Mouse (Mus musculus) E14TG2a.4 (cell line): ENCODE data around the gene Ppp1r11.

Source experiments
- H3K27me3 ChIP-seq: 2 replicates; pipeline ENCODE4 v1.6.1; 2014; ENCODE audit warnings: low read length, control low read depth; ENCODE audit not compliant: insufficient read depth
- H3K36me3 ChIP-seq: 2 replicates; pipeline ENCODE4 v1.6.1; 2014; ENCODE audit warnings: low read length, control low read depth; ENCODE audit not compliant: insufficient read depth
- H3K4me1 ChIP-seq: replicated peaks from 2 replicates; pipeline ENCODE4 v1.6.1; 2014; ENCODE audit warnings: low read depth, low read length, control low read depth
- H3K4me3 ChIP-seq: replicated peaks from 2 replicates; pipeline ENCODE4 v1.5.1; 2014; ENCODE audit warnings: mild to moderate bottlenecking, low read length
- H3K9me3 ChIP-seq: 2 replicates; pipeline ENCODE4 v1.6.1; 2014; ENCODE audit warnings: low read length, control low read depth
- CTCF ChIP-seq: conservative IDR thresholded peaks from 2 replicates; pipeline ENCODE4 v1.5.1; 2014; ENCODE audit warnings: low read length
- NANOG ChIP-seq: IDR thresholded peaks from 2 replicates; pipeline ENCODE4 v1.6.1; 2014; ENCODE audit warnings: borderline replicate concordance, low read length, mixed read lengths
- POU5F1 ChIP-seq: IDR thresholded peaks from 2 replicates; pipeline ENCODE4 v1.6.1; 2014; ENCODE audit warnings: low read length, borderline replicate concordance

Ppp1r11 gene

GRCm38 (mm10) chr17:36938056-36938455 lies 13.5 kb downstream of the Ppp1r11 start:
- Histone ChIP-seq H3K27me3 (peaks cover 40% of the 10 kb centered on the region), H3K4me3 (no peak overlapping the region), H3K4me1 (peaks cover 17% of the 10 kb centered on the region), H3K9me3 (no peaks in the 10 kb centered on the region), H3K36me3 (no peaks in the 10 kb centered on the region)
- TF ChIP-seq POU5F1, result no peak
- TF ChIP-seq NANOG, result no peak
- TF ChIP-seq CTCF, result no peak

- peaks cover 8% of the 10 kb centered on the region for H3K27me3 ChIP-seq
- TF ChIP-seq CTCF (no peak), NANOG (no peak), POU5F1 (no peak)
- H3K4me3 ChIP-seq, result no peak overlapping the region
- peaks cover 27% of the 10 kb centered on the region for H3K4me1 ChIP-seq
- H3K9me3 ChIP-seq, result no peaks in the 10 kb centered on the region
- no peaks in the 10 kb centered on the region for H3K36me3 ChIP-seq
Measured at GRCm38 (mm10) chr17:36931806-36932205, 19.7 kb downstream of the Ppp1r11 start.

DNA sequence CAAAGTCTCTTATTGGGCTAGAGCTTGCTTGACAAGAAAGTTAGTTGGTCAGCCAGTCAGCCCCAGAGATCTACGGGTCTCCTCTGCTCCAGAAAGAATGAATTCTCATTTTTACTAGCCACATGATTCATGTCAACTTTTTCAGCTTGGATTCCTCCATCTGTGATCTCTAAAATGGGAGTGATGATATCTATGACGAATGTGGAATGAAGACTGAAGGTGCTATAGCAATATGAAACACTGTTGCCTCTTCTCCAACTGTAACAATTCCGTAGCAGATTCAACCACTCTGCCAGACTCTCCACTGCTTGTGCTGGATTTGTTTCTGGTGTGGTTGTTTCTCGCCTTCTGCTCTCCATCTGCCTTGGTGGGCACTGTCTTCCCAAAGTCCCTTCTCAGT lies 20.4 kb downstream of the Ppp1r11 start:
- Histone ChIP-seq H3K27me3 (peaks cover 2% of the 10 kb centered on the region; the same call in 1 of the 2 replicates), H3K4me1 (peaks cover 27% of the 10 kb centered on the region), H3K9me3 (no peaks in the 10 kb centered on the region), H3K36me3 (no peaks in the 10 kb centered on the region), H3K4me3 (no peak overlapping the region)
- TF ChIP-seq CTCF, result no peak
- TF ChIP-seq NANOG, result no peak
- no peak for TF ChIP-seq POU5F1

DNA sequence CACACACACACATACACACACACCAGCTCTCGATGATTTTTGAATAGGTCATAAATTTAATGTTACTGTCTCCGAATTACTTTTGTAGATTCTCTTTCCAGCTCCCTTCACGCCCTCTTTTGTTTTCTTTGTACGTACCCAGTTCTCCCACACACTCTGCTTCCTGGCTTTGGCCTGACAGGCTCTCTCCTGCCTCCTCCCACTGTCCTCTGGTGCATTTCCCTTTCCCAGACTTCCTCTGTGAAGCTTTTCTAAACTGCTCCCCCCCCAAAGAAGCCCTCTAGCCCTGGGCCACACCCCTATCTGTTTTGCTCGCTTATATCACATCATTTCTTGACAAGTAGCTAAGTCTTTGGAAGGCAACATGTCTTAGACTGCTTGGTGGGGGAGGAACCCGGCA lies 21.3 kb downstream of the Ppp1r11 start:
- peaks cover 27% of the 10 kb centered on the region for H3K4me1 ChIP-seq
- no peaks in the 10 kb centered on the region for H3K27me3 ChIP-seq
- no peak overlapping the region for H3K4me3 ChIP-seq
- no peaks in the 10 kb centered on the region for H3K9me3 ChIP-seq
- TF ChIP-seq CTCF (no peak), NANOG (no peak), POU5F1 (no peak)
- H3K36me3 ChIP-seq, result no peaks in the 10 kb centered on the region

DNA sequence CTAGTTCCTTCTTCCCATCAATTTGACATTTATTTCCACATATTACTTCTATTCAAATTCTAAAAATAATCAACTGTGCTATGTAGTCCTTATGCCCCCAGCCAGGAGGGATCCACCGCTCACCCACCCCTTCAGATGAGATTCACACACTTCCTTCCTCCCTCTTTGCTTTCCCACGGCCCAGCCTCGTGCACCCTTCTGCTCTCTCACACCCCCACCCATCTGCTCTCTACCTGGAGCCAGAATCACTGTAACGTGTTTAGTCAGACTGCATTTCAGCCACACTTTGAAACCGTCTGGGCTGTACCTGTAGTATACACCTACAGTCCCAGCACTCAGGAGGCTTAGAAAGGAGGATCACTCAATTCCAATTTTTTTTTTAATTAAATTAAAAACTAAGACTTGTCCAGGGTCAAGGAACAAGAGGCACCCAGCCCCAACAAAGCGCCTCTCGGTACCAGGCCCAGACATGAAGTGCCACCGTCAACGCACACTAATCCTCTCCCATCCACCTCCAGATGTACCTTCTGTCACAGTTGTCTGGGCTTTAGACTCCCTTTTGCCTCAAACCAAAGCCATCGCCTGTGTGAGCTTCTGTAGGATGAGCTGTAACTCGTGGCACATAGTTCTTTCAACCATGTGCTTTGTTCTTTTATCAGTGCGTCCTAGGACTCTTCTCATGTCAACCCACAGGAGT lies 22.2 kb downstream of the Ppp1r11 start:
- TF ChIP-seq CTCF (no peak), NANOG (no peak), POU5F1 (no peak)
- Histone ChIP-seq H3K4me1 (peaks cover 28% of the 10 kb centered on the region), H3K9me3 (no peaks in the 10 kb centered on the region), H3K27me3 (no peaks in the 10 kb centered on the region), H3K4me3 (no peak overlapping the region; the same call in 1 of the 2 replicates), H3K36me3 (no peaks in the 10 kb centered on the region)

GRCm38 (mm10) chr17:36927496-36928120 lies 23.9 kb downstream of the Ppp1r11 start:
- TF ChIP-seq CTCF (no peak), NANOG (no peak), POU5F1 (no peak)

GRCm38 (mm10) chr17:36923491-36923890 lies 28.1 kb downstream of the Ppp1r11 start:
- no peak for TF ChIP-seq NANOG
- TF ChIP-seq CTCF, result no peak
- TF ChIP-seq POU5F1, result no peak
- Histone ChIP-seq H3K4me3 (peak overlapping the region; percentile 74), H3K36me3 (no peaks in the 10 kb centered on the region), H3K27me3 (no peaks in the 10 kb centered on the region), H3K4me1 (peaks cover 46% of the 10 kb centered on the region), H3K9me3 (no peaks in the 10 kb centered on the region)

More at GRCm38 (mm10) chr17:36927496-36928120, 23.9 kb downstream of the Ppp1r11 start:
- Histone ChIP-seq H3K9me3 (no peaks in the 10 kb centered on the region), H3K4me1 (peaks cover 40% of the 10 kb centered on the region), H3K4me3 (no peak overlapping the region), H3K36me3 (no peaks in the 10 kb centered on the region), H3K27me3 (no peaks in the 10 kb centered on the region)

- no peaks in the 10 kb centered on the region for H3K27me3 ChIP-seq
- no peaks in the 10 kb centered on the region for H3K36me3 ChIP-seq
- TF ChIP-seq CTCF (no peak), NANOG (no peak), POU5F1 (no peak)
- H3K4me1 ChIP-seq, result peaks cover 42% of the 10 kb centered on the region
- no peaks in the 10 kb centered on the region for H3K9me3 ChIP-seq
- peak overlapping the region; percentile 74 for H3K4me3 ChIP-seq
Measured at GRCm38 (mm10) chr17:36922715-36923114, 28.8 kb downstream of the Ppp1r11 start.

DNA sequence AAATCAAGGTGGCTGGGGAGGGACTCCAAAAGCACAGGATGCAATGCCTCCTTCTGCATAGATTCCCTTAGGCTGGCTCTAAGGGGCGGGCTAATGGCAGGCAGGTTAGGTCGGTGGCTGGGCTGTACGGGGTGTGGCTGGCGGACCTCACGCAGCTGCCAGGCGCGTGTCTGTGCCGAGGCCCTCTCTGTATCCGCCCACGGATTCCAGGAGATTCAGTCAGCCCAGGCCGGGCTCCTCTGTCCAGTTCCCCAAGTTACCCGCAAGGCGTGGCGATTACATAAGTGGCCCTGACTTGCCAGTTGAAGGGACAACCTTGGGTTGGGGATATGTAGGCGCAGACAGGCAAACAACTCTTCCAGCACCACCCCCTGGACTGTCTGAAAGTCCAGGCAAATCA lies 31.3 kb downstream of the Ppp1r11 start:
- Histone ChIP-seq H3K27me3 (no peaks in the 10 kb centered on the region), H3K36me3 (no peaks in the 10 kb centered on the region), H3K9me3 (no peaks in the 10 kb centered on the region), H3K4me1 (peaks cover 52% of the 10 kb centered on the region), H3K4me3 (peak overlapping the region; percentile 61)
- TF ChIP-seq NANOG (no peak), CTCF (no peak), POU5F1 (no peak)
